ENCODE assay signal across 20 mouse cellular contexts in the genomic region with DNA sequence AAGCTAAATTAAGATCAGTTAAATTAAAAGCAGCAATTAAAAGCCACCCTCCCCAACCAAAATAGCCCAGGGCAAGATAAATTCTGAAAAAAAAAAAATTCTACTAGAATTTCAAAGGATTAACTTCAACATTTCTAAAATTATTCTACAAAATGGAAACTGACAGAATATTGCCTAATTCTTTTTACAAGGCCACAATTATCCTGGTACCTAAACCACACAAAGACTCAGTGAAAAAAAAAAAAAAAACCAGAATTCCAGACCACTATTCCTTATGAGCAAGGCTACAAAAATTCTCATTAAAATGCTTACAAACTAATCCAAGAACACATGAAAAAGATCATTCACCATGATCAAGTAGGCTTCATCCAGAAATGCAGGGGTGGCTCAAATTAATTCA.
DNase-seq lines count a peak whose midpoint lies in the region; TF ChIP-seq lines count a peak whose summit lies in the region.
"Had no signal": no experiment of that assay in that cellular context is flagged by ENCODE, and none has a peak within 500 bp of the region (broad histone marks: within the 10 kb centered on the region; RNA-seq: fewer than 3 reads in every experiment).

No protein-coding gene starts in this region.

- dilution Hi-C loops in CH12.LX (cut with MboI; ENCODE audit: extremely low pct_ligation_motif_present, extremely low pct_unique_long_range_greater_than_20kb, low sequenced_read_pairs) = no loop called here

- H3K27me3 ChIP-seq in CH12.LX (replicated peaks) (no peaks in the 10 kb centered on the region), myocyte (ENCODE audit: control insufficient read depth, insufficient read depth, insufficient read length) (no peaks in the 10 kb centered on the region)
- H3K27me3 ChIP-seq: embryonic facial prominence, embryonic 13.5 days; embryonic facial prominence, embryonic 15.5 days; forebrain, embryonic 12.5 days; Patski had no signal

- H3K4me3 ChIP-seq in CH12.LX (replicated peaks in 1 of 3; ENCODE audit: low read depth in 2 of 3, low read length in 2 of 3, poor library complexity in 1 of 3) = no peak overlapping the region
- no peak overlapping the region for H3K4me3 ChIP-seq in myocyte
- H3K4me3 ChIP-seq: embryonic facial prominence, embryonic 13.5 days; embryonic facial prominence, embryonic 15.5 days; erythroblast, embryonic 14.5 days; forebrain, embryonic 10.5 days; forebrain, embryonic 12.5 days had no signal

- no peak overlapping the region for H3K27ac ChIP-seq in CH12.LX (ENCODE audit: insufficient read depth, low read depth)
- H3K27ac ChIP-seq: embryonic facial prominence, embryonic 13.5 days; embryonic facial prominence, embryonic 15.5 days; forebrain, embryonic 10.5 days; forebrain, embryonic 12.5 days had no signal

- H3K4me1 ChIP-seq in CH12.LX (ENCODE audit: control insufficient read depth in 1 of 2, insufficient read depth in 2 of 2) = peaks cover 5 to 6% of the 10 kb centered on the region in 2 experiments; a peak in 2 of 4 replicates
- H3K4me1 ChIP-seq: embryonic facial prominence, embryonic 15.5 days had no signal

- H3K36me3 ChIP-seq in CH12.LX (replicated peaks in 1 of 2; ENCODE audit: control insufficient read depth in 1 of 2, insufficient read depth in 1 of 2, low read length in 1 of 2) = no peaks in the 10 kb centered on the region
- no peaks in the 10 kb centered on the region for H3K36me3 ChIP-seq in myocyte (ENCODE audit: control insufficient read depth, insufficient read depth)
- H3K36me3 ChIP-seq: embryonic facial prominence, embryonic 13.5 days; embryonic facial prominence, embryonic 15.5 days; forebrain, embryonic 10.5 days; forebrain, embryonic 12.5 days had no signal

- TF ChIP-seq POLR2A in CH12.LX (IDR thresholded peaks at IDR 0.05; ENCODE audit: low read depth, low read length) (no peak), myocyte (IDR thresholded peaks at IDR 0.05; ENCODE audit: insufficient read length, low read depth) (no peak)

- no peak for TF ChIP-seq RAD21 in CH12.LX (IDR thresholded peaks at IDR 0.05; ENCODE audit: low read depth, low read length)

- no peak overlapping the region for H3K9ac ChIP-seq in CH12.LX (ENCODE audit: insufficient read depth, low read depth)
- H3K9ac ChIP-seq: embryonic facial prominence, embryonic 13.5 days; embryonic facial prominence, embryonic 15.5 days; forebrain, embryonic 12.5 days had no signal

- in situ Hi-C loops in CH12.LX (cut with MboI; ENCODE audit: low pct_ligation_motif_present, low pct_unique_long_range_greater_than_20kb, low sequenced_read_pairs) = no loop called here

- DNase-seq in 3134 (ENCODE audit: extremely low read depth, insufficient read length, low spot score) (peak; percentile 18), CH12.LX (ENCODE audit: extremely low read depth) (no peak)
- DNase-seq in gastrocnemius, adult 8-10 months (ENCODE audit: low spot score in 2 of 2) = no peak
- no peak for DNase-seq in adrenal gland, postnatal 10 days
- DNase-seq: adrenal gland, adult 8-10 months; adrenal gland, postnatal 25 days; cerebellum, adult 11 months; cerebellum, adult 18-20 months; cerebellum, adult 8-10 months; cerebellum, adult 9-11 months; cerebellum, postnatal 14 days; cerebellum, postnatal 36 days; embryo, embryonic 11 days had no signal

- no peaks in the 10 kb centered on the region for H3K9me3 ChIP-seq in CH12.LX (replicated peaks; ENCODE audit: low read length)
- H3K9me3 ChIP-seq: embryonic facial prominence, embryonic 13.5 days; embryonic facial prominence, embryonic 15.5 days; forebrain, embryonic 10.5 days; forebrain, embryonic 12.5 days had no signal

- no peak for TF ChIP-seq CTCF in CH12.LX (conservative IDR thresholded peaks at IDR 0.05 in 1 of 2, IDR thresholded peaks at IDR 0.05 in 1 of 2; ENCODE audit: low read depth in 2 of 2, low read length in 2 of 2)

- no peak overlapping the region for H3ac ChIP-seq in myocyte (ENCODE audit: control insufficient read depth, insufficient read length)

- no peaks in the 10 kb centered on the region for H3K79me2 ChIP-seq in CH12.LX (replicated peaks; ENCODE audit: control insufficient read depth, extremely low read depth, insufficient read depth, poor library complexity, severe bottlenecking)
- no peaks in the 10 kb centered on the region for H3K79me2 ChIP-seq in myocyte (ENCODE audit: control insufficient read depth, insufficient read depth)

- H3K4me2 ChIP-seq in CH12.LX (ENCODE audit: insufficient read depth, low read depth, poor library complexity, severe bottlenecking) (no peak overlapping the region), myocyte (ENCODE audit: low read depth) (no peak overlapping the region)
- H3K4me2 ChIP-seq: embryonic facial prominence, embryonic 13.5 days; embryonic facial prominence, embryonic 15.5 days; forebrain, embryonic 12.5 days had no signal

- TF ChIP-seq EP300 in CH12.LX (IDR thresholded peaks at IDR 0.05; ENCODE audit: low read length) = no peak

TF ChIP-seq in CH12.LX, 34 proteins besides CTCF, POLR2A, EP300 and RAD21:
- TF ChIP-seq SMC3 (IDR thresholded peaks at IDR 0.05; ENCODE audit: low read depth, low read length) = no peak
- no peak for TF ChIP-seq USF1 (IDR thresholded peaks at IDR 0.05; ENCODE audit: low read depth, low read length)
- TF ChIP-seq ZC3H11A (IDR thresholded peaks at IDR 0.05; ENCODE audit: low read depth, low read length) = no peak
- no peak for TF ChIP-seq TCF12 (IDR thresholded peaks at IDR 0.05; ENCODE audit: low read depth, low read length)
- no peak for TF ChIP-seq USF2 (conservative IDR thresholded peaks at IDR 0.05; ENCODE audit: low read depth, low read length)
- no peak for TF ChIP-seq JUN (IDR thresholded peaks at IDR 0.05; ENCODE audit: insufficient read depth, low read depth, low read length)
- peak; percentile 37; the same call in 1 of the 2 replicates for TF ChIP-seq ZNF384 (IDR thresholded peaks at IDR 0.05; ENCODE audit: low read depth, low read length)
- TF ChIP-seq IRF4 (IDR thresholded peaks at IDR 0.05; ENCODE audit: low read depth, low read length) = no peak

TF ChIP-seq in myocyte, 11 proteins besides CTCF, POLR2A, EP300 and RAD21:
- TF ChIP-seq POLR2AphosphoS2 (IDR thresholded peaks at IDR 0.05; ENCODE audit: insufficient read length, low read depth) (no peak), CEBPB (IDR thresholded peaks at IDR 0.05; ENCODE audit: insufficient read depth, poor library complexity, severe bottlenecking) (peak; percentile 57; the same call in 1 of the 2 replicates)
